Mouse (Mus musculus) limb, embryonic 10.5 days (tissue): ENCODE data around the gene Gipr. TPM values are rescaled to one million over a fixed set of nuclear protein-coding genes. Genes with fewer than 3 reads are reported as not detected.
A peak's percentile ranks its signal among the peaks of the same experiment; 100 is the strongest.

Experiments
- DNase-seq: peaks from one replicate; pipeline ENCODE4 v3.0.0-alpha.2; 2017; ENCODE audit warnings: low spot score
- H3K27ac ChIP-seq: fragments of 300-500 bp; sonication (generic); 2 replicates; pipeline ENCODE4 v1.5.1; 2016; ENCODE audit warnings: mild to moderate bottlenecking
- H3K27me3 ChIP-seq: fragments of 300-500 bp; sonication (generic); 2 replicates; pipeline ENCODE4 v1.6.1; 2016; ENCODE audit warnings: low read depth, mild to moderate bottlenecking; ENCODE audit not compliant: poor library complexity, severe bottlenecking
- H3K36me3 ChIP-seq: fragments of 300-500 bp; sonication (generic); 2 replicates; pipeline ENCODE4 v1.6.1; 2016; ENCODE audit warnings: mild to moderate bottlenecking, moderate library complexity
- H3K4me1 ChIP-seq: fragments of 300-500 bp; sonication (generic); 2 replicates; pipeline ENCODE4 v1.6.1; 2016
- H3K4me3 ChIP-seq: fragments of 300-500 bp; sonication (generic); 2 replicates; pipeline ENCODE4 v1.5.1; 2016; ENCODE audit warnings: mild to moderate bottlenecking, moderate library complexity
- H3K9me3 ChIP-seq: fragments of 300-500 bp; sonication (generic); replicated peaks from 2 replicates; pipeline ENCODE4 v1.6.1; 2016; ENCODE audit warnings: mild to moderate bottlenecking
- WGBS: fragments of 180-500 bp; shearing (Covaris S2); methylation state at CpG from one replicate; pipeline ENCODE4 v1.1.7; 2016; 5-methylcytosine and 5-hydroxymethylcytosine counted together
- polyA plus RNA-seq: library from polyadenylated mRNA; unstranded; fragments of >200 nt; fragmentation: Nextera tagmentation; extraction: Ambion mirVana; gene quantifications from 2 replicates; pipeline ENCODE4 v1.2.1, GENCODE M21; 2016

Gene Gipr
- polyA plus RNA-seq, 1 experiment from 2014 or later: 0.09 TPM

DNA sequence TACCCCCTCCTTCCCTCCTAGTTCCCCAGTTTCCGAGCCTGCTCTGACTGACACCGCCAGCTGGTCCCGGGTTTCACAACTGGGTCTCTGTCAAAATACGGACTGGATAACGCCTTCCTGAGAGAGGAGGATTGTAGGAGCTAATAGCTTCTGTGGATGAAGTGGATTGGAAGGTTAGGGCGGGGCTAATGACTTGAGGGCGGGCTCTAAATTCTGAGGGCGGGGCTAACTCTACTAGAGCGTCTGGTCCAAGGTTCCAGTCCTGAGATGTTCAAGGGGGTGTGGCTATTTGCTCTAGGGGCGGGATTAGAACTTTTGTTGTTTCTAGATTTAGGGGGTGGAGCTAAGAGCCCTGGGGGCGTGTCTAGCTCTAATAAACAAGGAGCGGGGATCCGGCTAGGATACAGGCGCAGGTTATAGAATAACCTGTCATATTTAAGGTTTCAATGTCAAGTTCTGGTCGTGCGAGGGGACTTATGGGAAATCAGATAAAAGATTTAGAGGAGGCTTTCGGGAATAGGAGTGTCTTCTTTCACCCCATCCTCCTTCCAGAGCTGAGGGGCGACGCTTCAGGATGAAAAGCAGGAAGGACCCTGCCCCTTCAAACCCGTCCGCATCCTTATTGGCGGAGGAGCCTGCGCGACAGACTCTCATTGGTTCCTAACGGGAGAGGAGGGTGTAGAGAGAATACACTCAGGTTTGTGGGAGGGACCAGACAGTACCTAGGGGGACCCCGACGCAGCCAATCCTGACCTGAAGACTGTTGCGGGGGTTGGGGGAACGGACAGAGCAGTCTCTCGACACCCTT is 10.0 kb upstream of the Gipr start, which contains the start of gene Eml2:
Gene Eml2 (plus strand): TSS at position 714 of the 808 bp plus-strand sequence.
- under 1% methylated on average over 30 of the region's 30 CpGs for WGBS
- peaks cover 37% of the 10 kb centered on the region for H3K4me1 ChIP-seq
- H3K27me3 ChIP-seq: peaks cover 66% of the 10 kb centered on the region

GRCm38 (mm10) chr7:19172874-19173273 is 6.9 kb upstream of the Gipr start:
- 5% methylated on average over 17 of the region's 17 CpGs for WGBS
- Histone ChIP-seq H3K4me1 (peaks cover 14% of the 10 kb centered on the region), H3K27ac (no peak overlapping the region), H3K4me3 (peak overlapping the region; percentile 45), H3K27me3 (peaks cover 53% of the 10 kb centered on the region), H3K36me3 (no peaks in the 10 kb centered on the region), H3K9me3 (no peaks in the 10 kb centered on the region)
- DNase-seq: peak; percentile 91

More for the DNA sequence above, 10.0 kb upstream of the Gipr start, which contains the start of gene Eml2:
- H3K27ac ChIP-seq: no peak within 1 kb of the TSS
- no peak for DNase-seq
- H3K9me3 ChIP-seq: no peaks in the 10 kb centered on the region
- peak within 1 kb of the TSS; percentile 47 for H3K4me3 ChIP-seq
- no peaks in the 10 kb centered on the region for H3K36me3 ChIP-seq

DNA sequence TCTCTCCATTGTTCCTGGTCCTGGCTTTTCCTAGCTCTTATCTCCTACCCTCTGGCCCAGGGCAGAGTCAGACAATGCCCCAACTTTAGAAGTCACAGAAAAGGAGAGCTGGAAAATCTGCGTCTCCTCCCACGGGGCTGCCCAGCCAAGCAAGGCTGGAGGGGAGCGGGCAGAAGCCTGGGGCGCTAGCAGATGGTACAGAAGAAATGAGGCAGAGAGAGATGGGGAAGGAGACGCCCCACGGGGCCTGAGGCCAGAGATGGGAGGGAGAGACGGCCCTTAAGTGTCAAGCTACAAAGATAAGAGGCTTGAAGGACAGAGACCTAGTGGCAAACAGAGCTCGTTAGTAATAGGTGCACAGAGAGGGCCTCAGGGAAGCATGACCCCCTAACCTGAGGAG is 5.9 kb upstream of the Gipr start:
- 63% methylated on average over 8 of the region's 8 CpGs for WGBS
- Histone ChIP-seq H3K27me3 (peaks cover 43% of the 10 kb centered on the region), H3K4me1 (peaks cover 12% of the 10 kb centered on the region), H3K4me3 (no peak overlapping the region), H3K27ac (no peak overlapping the region), H3K9me3 (no peaks in the 10 kb centered on the region), H3K36me3 (no peaks in the 10 kb centered on the region)
- no peak for DNase-seq

DNA sequence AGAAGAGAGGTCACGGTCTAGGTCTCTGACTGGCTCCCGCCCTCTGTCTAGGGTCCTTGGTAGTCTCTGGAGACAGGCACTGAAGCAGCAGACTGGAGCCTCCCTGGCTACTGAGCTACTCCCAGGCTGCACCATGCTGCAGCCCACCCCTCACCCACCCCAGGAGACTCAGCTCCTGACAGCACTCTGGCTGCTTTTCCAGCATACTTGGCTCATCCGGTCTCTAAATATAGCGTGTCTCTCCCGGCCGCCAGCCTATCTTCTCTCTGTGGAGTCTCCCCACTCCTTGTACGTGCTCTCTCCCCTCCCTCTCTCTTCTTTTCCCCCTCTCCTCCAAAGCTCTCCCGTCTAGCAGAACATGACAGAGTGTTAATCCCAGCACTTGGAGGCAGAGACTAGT is 4.2 kb upstream of the Gipr start:
- no peak for DNase-seq
- H3K4me3 ChIP-seq: no peak overlapping the region
- no peaks in the 10 kb centered on the region for H3K36me3 ChIP-seq
- H3K27ac ChIP-seq: no peak overlapping the region
- no peaks in the 10 kb centered on the region for H3K9me3 ChIP-seq
- H3K4me1 ChIP-seq: peaks cover 15% of the 10 kb centered on the region
- peaks cover 39% of the 10 kb centered on the region for H3K27me3 ChIP-seq
- WGBS: 70% methylated on average over 8 of the region's 8 CpGs

DNA sequence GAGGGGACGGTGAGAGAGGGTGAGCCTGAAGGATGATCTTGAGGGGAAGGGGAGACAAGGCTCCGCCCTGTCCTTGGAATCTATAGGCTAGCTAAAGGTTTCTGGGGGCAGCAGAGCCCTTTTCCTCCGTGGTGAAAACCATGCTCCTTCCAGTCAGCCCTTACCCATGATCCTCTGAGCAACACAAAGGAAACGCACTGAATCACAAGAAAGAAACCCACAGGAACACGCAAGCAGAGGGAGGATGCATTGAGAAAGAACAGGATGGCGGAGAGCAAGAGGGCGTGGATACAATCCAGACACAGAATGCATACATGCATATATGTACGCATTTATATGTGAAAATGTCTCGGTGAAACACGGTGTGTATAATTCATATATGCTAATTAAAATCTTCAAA is 3.6 kb upstream of the Gipr start:
- Histone ChIP-seq H3K36me3 (no peaks in the 10 kb centered on the region), H3K27me3 (peaks cover 39% of the 10 kb centered on the region), H3K4me1 (peaks cover 22% of the 10 kb centered on the region), H3K27ac (no peak overlapping the region), H3K4me3 (no peak overlapping the region), H3K9me3 (no peaks in the 10 kb centered on the region)
- 71% methylated on average over 10 of the region's 10 CpGs for WGBS
- no peak for DNase-seq

DNA sequence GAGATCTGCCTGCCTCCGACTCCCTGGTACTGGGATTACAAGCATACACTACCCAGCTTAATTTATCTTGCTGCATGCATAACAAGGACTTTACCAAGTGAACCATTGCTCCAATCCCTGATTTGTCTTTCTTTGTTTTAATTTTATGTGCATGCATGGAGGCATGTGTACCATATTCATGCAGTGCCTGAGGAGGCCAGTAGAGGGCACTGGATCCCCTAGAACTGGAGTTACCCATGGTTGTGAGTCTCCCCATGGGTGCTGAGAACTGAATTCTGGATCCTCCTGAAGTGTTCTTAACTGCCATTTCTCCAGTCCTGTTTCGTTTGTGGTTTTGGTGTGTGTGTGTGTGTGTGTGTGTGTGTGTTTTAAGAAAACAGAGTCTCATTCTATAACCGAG is 1.1 kb upstream of the Gipr start:
- Histone ChIP-seq H3K4me3 (no peak overlapping the region), H3K27ac (no peak overlapping the region), H3K27me3 (peaks cover 65% of the 10 kb centered on the region), H3K9me3 (no peaks in the 10 kb centered on the region), H3K36me3 (no peaks in the 10 kb centered on the region), H3K4me1 (peaks cover 28% of the 10 kb centered on the region)
- no peak for DNase-seq
- 85% methylated on average over 3 of the region's 3 CpGs for WGBS

GRCm38 (mm10) chr7:19164978-19165377 is 949 bp downstream of the Gipr start:
- WGBS: 3% methylated on average over 13 of the region's 13 CpGs
- no peak for DNase-seq
- Histone ChIP-seq H3K27ac (no peak overlapping the region), H3K4me3 (peak overlapping the region; percentile 23; the same call in 1 of the 2 replicates), H3K9me3 (no peaks in the 10 kb centered on the region), H3K36me3 (no peaks in the 10 kb centered on the region), H3K4me1 (peaks cover 35% of the 10 kb centered on the region), H3K27me3 (peaks cover 73% of the 10 kb centered on the region)

DNA sequence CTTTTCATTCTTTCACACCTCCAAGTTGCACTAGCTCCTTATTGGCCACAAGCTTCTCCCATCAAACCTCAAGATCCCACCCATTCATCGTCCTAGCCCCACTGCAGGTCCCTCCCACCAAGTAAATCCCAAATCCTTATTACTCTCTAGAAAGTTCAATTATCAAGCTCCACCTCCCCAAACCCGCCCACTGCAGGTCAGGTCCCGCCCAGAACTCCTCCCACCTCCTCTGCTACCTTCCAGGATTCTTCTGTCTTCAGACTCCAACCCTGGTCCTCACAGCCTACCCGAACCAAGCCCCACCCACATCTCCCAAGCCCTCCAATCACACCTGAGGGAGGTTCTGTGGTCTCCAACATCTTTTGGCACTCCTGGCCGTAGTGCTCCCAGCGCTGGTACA is 1.7 kb downstream of the Gipr start:
- Histone ChIP-seq H3K4me3 (peak overlapping the region; percentile 18), H3K36me3 (no peaks in the 10 kb centered on the region), H3K4me1 (peaks cover 43% of the 10 kb centered on the region), H3K27me3 (peaks cover 75% of the 10 kb centered on the region), H3K27ac (no peak overlapping the region), H3K9me3 (no peaks in the 10 kb centered on the region)
- DNase-seq: peak; percentile 48
- 3% methylated on average over 6 of the region's 6 CpGs for WGBS

- Histone ChIP-seq H3K9me3 (no peaks in the 10 kb centered on the region), H3K4me3 (peak overlapping the region; percentile 18), H3K4me1 (peaks cover 43% of the 10 kb centered on the region), H3K27ac (no peak overlapping the region), H3K27me3 (peaks cover 80% of the 10 kb centered on the region), H3K36me3 (no peaks in the 10 kb centered on the region)
- WGBS: 23% methylated on average over 12 of the region's 12 CpGs
- DNase-seq: no peak
These were observed 2.2 kb downstream of the Gipr start for GRCm38 (mm10) chr7:19163752-19164151.

GRCm38 (mm10) chr7:19162928-19163327 is 3.0 kb downstream of the Gipr start:
- no peaks in the 10 kb centered on the region for H3K9me3 ChIP-seq
- 88% methylated on average over 7 of the region's 7 CpGs for WGBS
- H3K4me3 ChIP-seq: no peak overlapping the region
- H3K27me3 ChIP-seq: peaks cover 79% of the 10 kb centered on the region
- no peak overlapping the region for H3K27ac ChIP-seq
- H3K36me3 ChIP-seq: no peaks in the 10 kb centered on the region
- DNase-seq: no peak
- H3K4me1 ChIP-seq: peaks cover 43% of the 10 kb centered on the region

GRCm38 (mm10) chr7:19160115-19160514 is 5.8 kb downstream of the Gipr start:
- Histone ChIP-seq H3K27ac (no peak overlapping the region), H3K4me1 (peaks cover 46% of the 10 kb centered on the region), H3K27me3 (peaks cover 72% of the 10 kb centered on the region), H3K9me3 (no peaks in the 10 kb centered on the region), H3K4me3 (peak overlapping the region; percentile 52), H3K36me3 (peaks cover 9% of the 10 kb centered on the region)
- peak; percentile 80 for DNase-seq
- 2% methylated on average over 20 of the region's 20 CpGs for WGBS

- peaks cover 65% of the 10 kb centered on the region for H3K27me3 ChIP-seq
These were observed 6.5 kb downstream of the Gipr start for GRCm38 (mm10) chr7:19159411-19159810.

DNA sequence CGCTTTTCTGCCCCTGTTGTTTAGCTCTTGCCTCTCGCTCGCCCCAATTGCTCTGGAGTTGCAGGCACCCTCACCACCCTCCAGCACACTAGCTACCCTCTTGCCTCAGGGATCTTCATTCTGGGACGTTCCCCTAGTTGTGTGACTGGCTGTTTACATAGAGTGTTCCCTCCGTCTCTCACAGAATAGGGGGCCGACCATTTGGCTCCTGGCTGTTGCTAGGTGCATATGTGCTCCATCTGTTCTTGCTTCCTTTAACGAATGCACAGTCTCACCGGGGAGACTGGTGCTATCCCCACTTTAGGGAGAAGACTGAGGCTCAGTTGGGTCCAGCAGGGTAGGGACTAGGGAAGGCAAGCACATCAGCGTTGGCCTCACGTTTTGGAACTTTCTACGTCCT is 7.3 kb downstream of the Gipr start:
- H3K4me3 ChIP-seq: no peak overlapping the region
- WGBS: 51% methylated on average over 11 of the region's 11 CpGs
- peaks cover 57% of the 10 kb centered on the region for H3K27me3 ChIP-seq

More at GRCm38 (mm10) chr7:19159411-19159810, 6.5 kb downstream of the Gipr start:
- Histone ChIP-seq H3K27ac (no peak overlapping the region), H3K36me3 (peaks cover 16% of the 10 kb centered on the region), H3K4me1 (peaks cover 39% of the 10 kb centered on the region), H3K4me3 (peak overlapping the region; percentile 52; the same call in 1 of the 2 replicates), H3K9me3 (no peaks in the 10 kb centered on the region)
- DNase-seq: no peak
- WGBS: 10% methylated on average over 18 of the region's 18 CpGs

More for the DNA sequence above, 7.3 kb downstream of the Gipr start:
- Histone ChIP-seq H3K4me1 (peaks cover 31% of the 10 kb centered on the region), H3K9me3 (no peaks in the 10 kb centered on the region), H3K27ac (no peak overlapping the region), H3K36me3 (peaks cover 24% of the 10 kb centered on the region)
- no peak for DNase-seq
